Mouse (Mus musculus) spleen, postnatal 4 days (tissue): Measurements from ENCODE around the gene Nuak2.

ENCODE experiments used
- DNase-seq, 2 experiments: peaks; one replicate each; pipeline ENCODE4 v3.0.0; 2022; ENCODE audit warnings: low spot score in 2 of 2

Nuak2 gene

GRCm38 (mm10) chr1:132353389-132353788, 37.5 kb downstream of the Nuak2 start:
- no peak for DNase-seq

GRCm38 (mm10) chr1:132354234-132354633, 38.3 kb downstream of the Nuak2 start:
- DNase-seq = no peak

GRCm38 (mm10) chr1:132355162-132355601, 39.3 kb downstream of the Nuak2 start:
- DNase-seq = no peak

GRCm38 (mm10) chr1:132355841-132356242, 39.9 kb downstream of the Nuak2 start:
- peak; percentile 84 to 92 for DNase-seq

- no peak for DNase-seq
These were observed 40.9 kb downstream of the Nuak2 start for GRCm38 (mm10) chr1:132356841-132357240.

- DNase-seq = no peak
These were observed 46.0 kb downstream of the Nuak2 start for GRCm38 (mm10) chr1:132361959-132362358.

GRCm38 (mm10) chr1:132364388-132364787, 48.5 kb downstream of the Nuak2 start:
- DNase-seq = no peak

GRCm38 (mm10) chr1:132364896-132365557, 49.1 kb downstream of the Nuak2 start:
- DNase-seq = peak in 1 of 2 experiments; percentile 65

GRCm38 (mm10) chr1:132365645-132366044, 49.7 kb downstream of the Nuak2 start:
- DNase-seq = no peak

GRCm38 (mm10) chr1:132366235-132366634, 50.3 kb downstream of the Nuak2 start:
- DNase-seq = no peak

- peak in 1 of 2 experiments; percentile 65 for DNase-seq
These were observed 51.0 kb downstream of the Nuak2 start for GRCm38 (mm10) chr1:132366937-132367336.

- DNase-seq = peak; percentile 85 to 93
These were observed 52.0 kb downstream of the Nuak2 start for GRCm38 (mm10) chr1:132367692-132368506.

GRCm38 (mm10) chr1:132370681-132371173, 54.8 kb downstream of the Nuak2 start:
- DNase-seq = peak in 1 of 2 experiments; percentile 65

GRCm38 (mm10) chr1:132371298-132372081, 55.6 kb downstream of the Nuak2 start:
- no peak for DNase-seq

GRCm38 (mm10) chr1:132372354-132372753, 56.4 kb downstream of the Nuak2 start:
- no peak for DNase-seq

GRCm38 (mm10) chr1:132372896-132373534, 57.1 kb downstream of the Nuak2 start:
- no peak for DNase-seq

GRCm38 (mm10) chr1:132374140-132374872, 58.4 kb downstream of the Nuak2 start:
- peak; percentile 80 to 87 for DNase-seq

- DNase-seq = no peak
These were observed 58.9 kb downstream of the Nuak2 start for GRCm38 (mm10) chr1:132374873-132375244.

- DNase-seq = peak; percentile 32 to 68
These were observed 59.3 kb downstream of the Nuak2 start for GRCm38 (mm10) chr1:132375256-132375655.

- DNase-seq = no peak
These were observed 60.5 kb downstream of the Nuak2 start for GRCm38 (mm10) chr1:132376211-132377054.
